Mouse (Mus musculus) stomach, adult 2 months (tissue): Measurements from ENCODE around the gene Rnd3. TPM values are rescaled to one million over a fixed set of nuclear protein-coding genes. Genes with fewer than 3 reads are reported as not detected.

Experiments used
- polyA plus RNA-seq: library from polyadenylated mRNA; depleted of rRNA; stranded (reverse); fragments of >200 nt; gene quantifications from 2 replicates; pipeline ENCODE4 v1.2.3, GENCODE M21; 2012; rRNA removed

The Rnd3 gene
- polyA plus RNA-seq, result 0.31 and 0.32 TPM in 2 replicates

DNA sequence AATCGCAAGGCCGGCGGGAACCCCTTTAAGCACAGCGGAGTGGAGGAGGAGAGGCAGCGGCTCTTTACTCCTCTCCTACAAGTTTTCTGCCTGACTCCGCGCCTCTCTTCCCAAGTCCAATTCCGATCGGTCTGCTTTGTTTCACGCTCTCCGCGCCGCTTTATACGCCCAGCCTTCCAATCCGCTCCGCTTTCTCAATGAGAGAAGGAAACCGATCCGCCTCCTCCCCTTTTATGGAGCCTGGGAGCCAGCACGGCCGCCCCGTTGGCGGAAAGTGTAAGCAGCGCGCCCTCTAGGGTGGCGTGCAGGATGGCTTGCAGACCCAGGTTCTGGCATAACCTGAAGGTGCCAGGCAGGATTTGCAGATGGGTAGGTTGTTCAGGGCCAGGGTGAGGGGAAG is at the start of gene Rnd3:
TSS of gene Rnd3 (minus strand) at position 137 of the 400 bp plus-strand sequence.

